Mouse (Mus musculus): Measurements from ENCODE around the gene Nepro.

- TF ChIP-seq CTCF (IDR thresholded peaks at IDR 0.05; ENCODE audit: control insufficient read depth, insufficient read depth, insufficient replicate concordance, low read depth, low read length) = no peak
- TF ChIP-seq POLR2A (IDR thresholded peaks at IDR 0.05; ENCODE audit: control insufficient read depth, low read depth, low read length) = no peak
These were observed 56.6 kb downstream of the Nepro start for GRCm38 (mm10) chr16:44780751-44781150.

Data from testis, adult 2 months (tissue).